Mouse (Mus musculus) hindbrain, embryonic 10.5 days (tissue): ENCODE results near the gene Pttg1. TPM values are rescaled to one million over a fixed set of nuclear protein-coding genes. Genes with fewer than 3 reads are reported as not detected.

ENCODE experiments used
- DNase-seq: peaks from one replicate; pipeline ENCODE4 v3.0.0-alpha.2; 2017; ENCODE audit warnings: low spot score
- H3K27ac ChIP-seq: fragments of 300-500 bp; sonication (generic); 2 replicates; pipeline ENCODE4 v1.5.1; 2016; ENCODE audit warnings: mild to moderate bottlenecking, moderate library complexity
- H3K27me3 ChIP-seq: fragments of 300-500 bp; sonication (generic); 2 replicates; pipeline ENCODE4 v1.6.1; 2016; ENCODE audit warnings: mild to moderate bottlenecking; ENCODE audit not compliant: poor library complexity, insufficient read depth, severe bottlenecking
- H3K36me3 ChIP-seq: fragments of 300-500 bp; sonication (generic); 2 replicates; pipeline ENCODE4 v1.6.1; 2016; ENCODE audit warnings: mild to moderate bottlenecking, moderate library complexity
- H3K4me1 ChIP-seq: fragments of 300-500 bp; sonication (generic); replicated peaks from 2 replicates; pipeline ENCODE4 v1.6.1; 2016; ENCODE audit warnings: mild to moderate bottlenecking
- H3K4me3 ChIP-seq: fragments of 300-500 bp; sonication (generic); 2 replicates; pipeline ENCODE4 v1.5.1; 2016; ENCODE audit warnings: mild to moderate bottlenecking, moderate library complexity
- H3K9me3 ChIP-seq: fragments of 300-500 bp; sonication (generic); 2 replicates; pipeline ENCODE4 v1.6.1; 2016; ENCODE audit warnings: mild to moderate bottlenecking, moderate library complexity
- WGBS: fragments of 180-500 bp; shearing (Covaris S2); methylation state at CpG from one replicate; pipeline ENCODE4 v1.1.7; 2016; 5-methylcytosine and 5-hydroxymethylcytosine counted together
- polyA plus RNA-seq: library from polyadenylated mRNA; unstranded; fragments of >200 nt; fragmentation: Nextera tagmentation; extraction: Ambion mirVana; gene quantifications from 2 replicates; pipeline ENCODE4 v1.2.1, GENCODE M21; 2016

Gene Pttg1
- polyA plus RNA-seq, 1 experiment from 2014 or later = 115 TPM

DNA sequence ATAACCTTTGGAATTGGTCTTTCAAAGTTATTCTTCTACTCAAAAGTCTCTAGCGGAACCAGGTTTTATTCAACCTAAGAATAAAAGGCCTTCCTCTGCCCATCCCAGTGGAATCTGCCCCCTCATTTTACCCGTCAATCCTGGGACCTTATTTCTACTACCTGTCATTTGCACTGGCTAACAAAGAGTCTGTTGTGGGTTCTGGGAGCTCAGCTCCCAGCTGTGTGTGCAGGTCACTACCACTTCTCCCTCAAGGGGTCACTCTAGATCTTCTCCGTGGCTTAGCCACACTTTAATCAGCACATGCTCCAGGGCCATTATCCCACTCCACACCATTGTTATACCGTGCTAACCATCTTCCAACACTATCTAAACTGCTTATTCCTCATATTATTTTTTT is 26.8 kb downstream of the Pttg1 start:
- no peaks in the 10 kb centered on the region for H3K27me3 ChIP-seq
- H3K9me3 ChIP-seq = no peaks in the 10 kb centered on the region
- 41% methylated on average over 4 of the region's 4 CpGs for WGBS
- H3K4me3 ChIP-seq = no peak overlapping the region
- DNase-seq = no peak
- H3K36me3 ChIP-seq = no peaks in the 10 kb centered on the region
- H3K27ac ChIP-seq = no peak overlapping the region
- no peaks in the 10 kb centered on the region for H3K4me1 ChIP-seq

DNA sequence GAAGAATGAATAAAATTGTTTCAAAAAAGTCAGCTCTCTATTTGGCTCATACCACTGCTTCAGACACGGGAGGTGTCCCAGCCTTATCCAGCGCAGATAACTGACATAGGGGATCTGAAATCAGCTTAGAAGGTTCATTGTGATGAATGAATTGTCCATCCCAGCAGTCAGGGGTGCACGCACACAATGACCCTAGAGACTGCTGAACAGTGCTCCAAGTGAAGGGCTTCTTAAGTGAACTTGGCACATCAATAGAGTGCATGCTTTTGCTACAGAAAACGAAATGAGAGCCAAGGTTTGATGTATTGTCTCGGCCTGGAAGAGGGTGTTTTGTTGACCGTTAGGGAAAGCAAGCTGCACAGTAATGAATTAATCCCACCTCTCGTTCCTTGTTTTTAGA is 29.4 kb downstream of the Pttg1 start:
- Histone ChIP-seq H3K9me3 (no peaks in the 10 kb centered on the region), H3K36me3 (no peaks in the 10 kb centered on the region), H3K4me3 (no peak overlapping the region), H3K27ac (no peak overlapping the region), H3K4me1 (no peaks in the 10 kb centered on the region), H3K27me3 (no peaks in the 10 kb centered on the region)
- no peak for DNase-seq
- 76% methylated on average over 7 of the region's 7 CpGs for WGBS

DNA sequence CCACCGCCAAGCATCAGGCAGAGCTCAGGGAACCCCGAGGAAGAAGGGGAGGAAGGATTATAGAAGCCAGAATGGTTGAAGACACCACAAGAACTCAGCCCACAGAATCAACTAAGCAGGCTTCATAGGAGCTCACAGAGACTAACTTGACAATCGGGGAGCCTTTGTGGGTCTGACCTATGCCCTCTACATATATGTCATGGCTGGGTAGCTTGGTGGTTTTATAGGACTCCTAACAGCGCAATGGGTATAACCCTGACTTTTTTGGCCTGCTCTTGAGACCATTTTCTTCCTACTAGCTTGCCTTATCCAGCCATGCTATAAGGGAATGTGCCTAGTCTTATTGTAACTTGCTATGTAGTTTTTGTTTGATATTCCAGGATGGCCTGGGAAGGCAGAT is 29.8 kb downstream of the Pttg1 start:
- H3K27ac ChIP-seq = no peak overlapping the region
- H3K4me3 ChIP-seq = no peak overlapping the region
- WGBS = 90% methylated on average over 4 of the region's 4 CpGs
- H3K36me3 ChIP-seq = no peaks in the 10 kb centered on the region
- no peaks in the 10 kb centered on the region for H3K27me3 ChIP-seq
- no peaks in the 10 kb centered on the region for H3K4me1 ChIP-seq
- H3K9me3 ChIP-seq = no peaks in the 10 kb centered on the region
- DNase-seq = no peak

DNA sequence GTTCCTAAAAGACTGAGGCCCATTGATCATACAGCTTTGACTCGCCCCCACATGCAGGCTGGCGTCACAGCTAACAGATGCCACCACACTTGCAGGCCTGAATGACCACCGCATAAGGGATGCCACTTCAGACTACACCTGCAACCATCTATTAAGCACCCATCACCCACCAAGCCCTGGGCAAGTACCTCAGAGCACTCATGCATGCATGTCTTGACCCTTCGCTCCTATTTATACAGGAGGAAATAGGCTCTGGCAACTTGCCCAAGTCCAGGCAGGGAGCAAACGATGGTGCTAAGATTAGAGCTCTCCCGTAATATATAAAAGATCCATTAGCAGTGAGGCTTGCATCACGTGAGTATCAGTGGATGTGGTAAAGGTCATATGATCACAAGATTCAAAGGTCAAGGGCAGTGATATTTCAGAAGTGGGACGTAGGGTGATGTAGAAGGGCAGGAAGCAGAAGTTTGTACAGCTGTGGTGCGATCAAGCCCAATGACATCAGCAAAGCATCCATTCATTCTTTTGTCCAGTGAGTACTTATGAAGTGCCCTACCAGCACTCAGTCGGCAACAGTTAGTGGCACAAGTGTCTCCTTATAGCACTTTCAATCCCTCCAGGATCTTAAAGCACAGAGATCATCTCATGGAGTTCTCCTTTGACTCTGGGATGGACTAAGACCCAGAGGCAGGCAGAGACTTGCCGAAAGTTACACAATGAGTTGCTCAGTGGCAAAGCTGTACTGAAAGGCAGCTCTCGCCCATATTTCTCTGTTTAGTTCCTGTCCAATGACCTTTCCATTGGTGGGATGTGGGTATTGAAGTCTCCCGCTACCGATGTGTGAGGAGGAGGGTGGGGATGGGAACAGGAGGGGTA is 30.7 kb downstream of the Pttg1 start:
- H3K27ac ChIP-seq = no peak overlapping the region
- WGBS = 89% methylated on average over 14 of the region's 14 CpGs
- H3K4me3 ChIP-seq = no peak overlapping the region
- no peaks in the 10 kb centered on the region for H3K27me3 ChIP-seq
- DNase-seq = no peak
- no peaks in the 10 kb centered on the region for H3K36me3 ChIP-seq
- no peaks in the 10 kb centered on the region for H3K4me1 ChIP-seq
- no peaks in the 10 kb centered on the region for H3K9me3 ChIP-seq

DNA sequence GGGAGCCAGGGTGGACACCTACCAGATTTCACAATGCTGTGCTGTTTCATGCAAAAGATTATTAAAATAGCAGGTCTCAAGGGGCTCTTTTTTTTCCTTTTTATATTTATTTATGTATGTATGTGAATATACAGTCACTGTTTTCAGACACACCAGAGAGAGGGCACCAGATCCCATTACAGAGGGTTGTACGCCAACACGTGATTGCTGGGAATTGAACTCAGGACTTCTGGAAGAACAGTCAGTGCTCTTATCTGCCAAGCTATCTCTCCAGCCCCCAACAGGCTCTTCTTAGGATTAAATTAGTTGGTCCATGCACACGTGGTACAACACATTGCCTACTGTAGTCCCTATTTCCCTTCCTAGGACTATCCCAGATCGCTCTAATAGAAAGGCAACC is 32.7 kb downstream of the Pttg1 start:
- Histone ChIP-seq H3K9me3 (no peaks in the 10 kb centered on the region), H3K27ac (no peak overlapping the region), H3K4me1 (no peaks in the 10 kb centered on the region), H3K4me3 (no peak overlapping the region), H3K36me3 (no peaks in the 10 kb centered on the region), H3K27me3 (no peaks in the 10 kb centered on the region)
- 91% methylated on average over 4 of the region's 4 CpGs for WGBS
- no peak for DNase-seq

DNA sequence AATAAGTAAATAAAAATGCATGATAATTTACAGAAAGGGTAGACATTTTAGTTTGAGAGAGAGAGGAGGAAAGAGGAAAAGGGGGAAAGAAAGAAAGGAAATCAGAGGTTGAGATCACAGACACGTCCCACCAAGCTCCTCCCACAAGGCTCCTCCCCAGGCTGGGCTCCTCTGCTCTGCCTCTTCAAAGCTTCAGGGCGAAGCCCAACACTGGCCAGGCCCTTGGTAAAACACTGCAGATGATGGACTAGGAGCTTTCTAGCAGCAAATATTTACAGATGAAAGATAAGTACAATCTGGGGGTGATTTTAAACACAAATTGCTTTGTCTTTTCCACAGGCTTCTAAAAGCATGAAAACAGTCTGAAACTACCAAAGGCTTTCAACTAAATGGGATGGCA is 33.3 kb downstream of the Pttg1 start:
- Histone ChIP-seq H3K9me3 (no peaks in the 10 kb centered on the region), H3K27me3 (no peaks in the 10 kb centered on the region), H3K4me1 (no peaks in the 10 kb centered on the region), H3K4me3 (no peak overlapping the region), H3K36me3 (no peaks in the 10 kb centered on the region), H3K27ac (no peak overlapping the region)
- DNase-seq = no peak
- 56% methylated on average over 2 of the region's 2 CpGs for WGBS

DNA sequence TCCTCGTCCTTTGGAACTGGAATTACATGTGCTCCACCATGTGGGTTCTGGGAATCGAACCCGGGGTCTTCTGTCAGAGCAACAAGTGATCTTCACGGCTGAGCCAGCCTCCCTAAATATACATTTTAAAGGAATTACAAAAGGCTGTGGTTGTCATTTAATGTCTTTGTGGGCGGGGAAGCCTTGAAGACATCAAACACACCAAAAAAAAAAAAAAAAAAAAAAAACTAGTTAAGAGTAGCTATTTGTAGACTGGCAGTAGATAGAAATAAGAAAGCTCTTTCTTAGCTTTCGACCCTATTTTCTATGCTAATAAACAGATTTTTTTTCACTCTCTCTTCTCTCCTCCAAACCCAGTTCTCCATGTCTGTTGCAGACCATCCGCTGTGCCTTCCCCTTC is 36.9 kb downstream of the Pttg1 start:
- Histone ChIP-seq H3K36me3 (no peaks in the 10 kb centered on the region), H3K9me3 (no peaks in the 10 kb centered on the region), H3K27ac (no peak overlapping the region), H3K4me3 (no peak overlapping the region), H3K27me3 (peaks cover 16% of the 10 kb centered on the region; the same call in 1 of the 2 replicates), H3K4me1 (peaks cover 16% of the 10 kb centered on the region)
- WGBS = 88% methylated on average over 7 of the region's 7 CpGs
- DNase-seq = no peak

DNA sequence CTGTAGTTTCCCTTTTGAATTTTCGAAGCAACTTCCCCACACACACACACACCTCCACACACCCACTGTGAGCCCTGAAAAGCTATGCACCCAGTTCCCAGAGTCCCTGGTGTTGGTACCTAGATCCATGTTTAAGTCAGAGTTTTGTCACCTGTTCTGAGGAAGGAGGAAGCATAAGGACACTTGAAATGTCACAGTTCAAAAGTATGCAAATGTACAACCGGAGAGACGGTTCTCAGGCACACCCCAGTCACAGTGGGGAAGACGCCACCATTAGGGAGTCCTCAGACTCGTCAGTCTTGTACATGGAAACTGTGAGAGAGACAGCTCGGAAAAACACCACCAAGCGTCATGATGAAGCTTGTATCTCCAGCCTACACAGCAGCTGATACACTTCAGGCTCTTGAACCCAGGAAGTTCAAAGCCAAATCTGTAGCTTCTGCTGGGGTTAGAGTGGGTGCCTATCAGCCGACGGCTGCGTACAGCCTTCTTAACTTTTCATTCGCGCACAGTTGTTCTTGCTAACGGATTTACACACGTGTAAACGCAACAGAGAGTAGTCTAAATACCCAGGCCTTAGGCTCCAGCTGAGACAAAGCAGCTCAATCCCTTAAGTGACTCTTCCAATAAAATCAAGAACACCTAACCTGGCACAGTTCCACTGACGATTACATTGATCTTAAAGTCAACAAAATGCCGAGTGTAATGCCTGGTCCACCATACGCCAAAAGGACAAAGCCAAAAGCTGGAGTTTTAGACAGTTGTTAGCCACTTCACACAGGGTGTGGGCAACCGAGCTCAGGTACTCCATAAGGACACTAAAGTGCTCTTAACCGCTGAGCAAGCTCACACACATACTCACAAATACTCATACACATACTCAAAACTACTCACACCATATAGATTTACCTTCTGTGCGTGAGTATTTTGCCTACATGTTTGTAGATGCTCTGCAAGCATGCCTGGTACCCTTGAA is 37.6 kb downstream of the Pttg1 start:
- Histone ChIP-seq H3K4me1 (peaks cover 16% of the 10 kb centered on the region), H3K4me3 (no peak overlapping the region), H3K36me3 (no peaks in the 10 kb centered on the region), H3K9me3 (no peaks in the 10 kb centered on the region), H3K27ac (no peak overlapping the region), H3K27me3 (peaks cover 16% of the 10 kb centered on the region; the same call in 1 of the 2 replicates)
- 85% methylated on average over 21 of the region's 21 CpGs for WGBS
- no peak for DNase-seq

DNA sequence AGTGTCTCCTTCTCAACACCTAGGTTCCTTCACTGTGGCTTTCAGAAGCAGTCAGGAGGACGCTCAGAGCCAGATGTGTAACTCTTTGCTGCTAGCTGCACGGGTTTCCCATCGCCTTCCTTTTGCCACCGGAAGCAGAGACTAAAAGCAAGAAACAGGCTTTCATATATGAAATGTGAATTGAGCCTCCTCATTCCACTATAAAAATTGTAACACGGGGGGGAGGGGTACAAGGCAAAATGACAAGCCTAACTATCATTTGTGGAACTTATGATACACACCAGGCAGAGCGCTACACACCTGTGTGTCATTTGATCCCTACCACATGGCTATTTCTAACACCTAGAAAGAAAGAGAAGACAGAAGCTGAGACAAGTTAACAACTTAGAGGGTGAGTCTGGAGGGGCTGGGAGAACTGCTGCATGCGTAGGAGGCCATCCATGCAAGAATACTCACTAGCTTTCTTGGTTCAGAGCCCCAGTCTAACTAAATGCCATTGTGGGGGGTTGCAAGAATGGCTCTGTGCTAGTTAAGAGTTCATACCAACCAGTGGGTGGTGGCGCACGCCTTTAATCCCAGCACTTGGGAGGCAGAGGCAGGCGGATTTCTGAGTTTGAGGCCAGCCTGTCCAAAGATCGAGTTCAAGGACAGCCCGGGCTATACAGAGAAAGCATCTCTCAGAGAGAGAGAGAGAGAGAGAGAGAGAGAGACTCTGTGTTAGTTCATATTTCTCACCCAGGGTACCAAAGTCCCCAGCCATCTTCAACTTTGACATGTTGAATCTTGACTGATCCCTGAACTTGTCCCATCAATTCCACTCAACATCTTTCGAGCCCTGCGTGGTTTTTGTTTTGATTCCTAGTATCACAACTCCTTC is 38.8 kb downstream of the Pttg1 start:
- 91% methylated on average over 14 of the region's 14 CpGs for WGBS
- Histone ChIP-seq H3K36me3 (no peaks in the 10 kb centered on the region), H3K4me1 (peaks cover 16% of the 10 kb centered on the region), H3K9me3 (no peaks in the 10 kb centered on the region), H3K4me3 (no peak overlapping the region), H3K27me3 (peaks cover 16% of the 10 kb centered on the region; the same call in 1 of the 2 replicates), H3K27ac (no peak overlapping the region)
- no peak for DNase-seq

DNA sequence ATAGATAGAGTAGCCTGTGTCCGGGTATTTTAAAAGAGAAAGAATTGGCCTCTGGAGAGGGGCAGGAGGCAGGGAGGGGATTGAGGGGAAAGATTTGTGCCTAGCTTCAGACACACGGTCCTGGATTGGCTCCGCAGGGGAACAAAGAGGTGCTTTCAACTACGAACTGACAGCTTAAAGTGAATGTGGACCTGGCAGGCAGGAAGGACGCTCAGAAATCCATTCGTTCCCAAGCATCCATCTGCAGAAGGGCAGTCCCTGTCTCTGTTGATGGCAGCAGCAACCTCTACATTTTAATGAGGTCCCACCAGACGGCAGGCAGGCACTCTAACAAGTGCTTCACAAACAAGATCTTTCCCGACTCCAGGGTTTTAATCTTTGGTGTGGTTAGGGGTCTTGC is 40.3 kb downstream of the Pttg1 start:
- WGBS = 3% methylated on average over 8 of the region's 8 CpGs
- peak overlapping the region; percentile 89 for H3K27ac ChIP-seq

DNA sequence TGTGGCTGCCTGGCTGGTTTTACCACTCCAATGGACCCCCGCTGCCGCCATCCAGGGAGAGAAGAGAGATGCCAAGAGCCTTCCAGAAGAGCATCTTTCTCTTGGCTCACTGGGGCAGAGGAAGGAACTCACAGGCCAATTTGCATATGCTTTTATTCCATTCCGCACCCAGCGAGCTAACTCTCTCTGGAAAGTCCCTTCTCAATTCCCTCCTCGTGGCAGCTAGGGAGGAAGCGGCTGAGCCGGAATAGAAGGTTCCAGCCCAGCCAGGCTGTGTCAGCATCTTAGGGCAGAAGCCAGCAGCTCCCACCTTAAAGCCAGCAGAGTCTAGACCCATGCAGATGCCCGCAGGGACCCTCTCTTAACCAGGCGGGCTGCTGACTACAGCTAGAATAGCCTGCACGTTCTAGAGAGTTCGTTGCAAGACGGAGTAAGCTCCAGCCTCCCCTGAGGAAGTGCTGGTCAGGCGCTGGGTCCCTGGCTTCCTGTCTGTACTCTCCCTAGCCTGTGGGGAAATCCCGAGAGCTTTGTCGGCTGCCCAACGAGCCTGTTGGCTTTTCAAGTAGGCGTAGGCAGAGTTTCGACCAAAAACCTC is 40.9 kb downstream of the Pttg1 start:
- peaks cover 16% of the 10 kb centered on the region for H3K4me1 ChIP-seq
- peaks cover 16% of the 10 kb centered on the region; the same call in 1 of the 2 replicates for H3K27me3 ChIP-seq
- WGBS = 1% methylated on average over 18 of the region's 18 CpGs
- DNase-seq = peak; percentile 61
- no peaks in the 10 kb centered on the region for H3K36me3 ChIP-seq
- H3K4me3 ChIP-seq = peak overlapping the region; percentile 49
- no peaks in the 10 kb centered on the region for H3K9me3 ChIP-seq
- H3K27ac ChIP-seq = peak overlapping the region; percentile 89

More for the DNA sequence above, 40.3 kb downstream of the Pttg1 start:
- DNase-seq = peak; percentile 51
- Histone ChIP-seq H3K4me1 (peaks cover 16% of the 10 kb centered on the region), H3K27me3 (peaks cover 16% of the 10 kb centered on the region; the same call in 1 of the 2 replicates), H3K36me3 (no peaks in the 10 kb centered on the region), H3K4me3 (peak overlapping the region; percentile 49), H3K9me3 (no peaks in the 10 kb centered on the region)

DNA sequence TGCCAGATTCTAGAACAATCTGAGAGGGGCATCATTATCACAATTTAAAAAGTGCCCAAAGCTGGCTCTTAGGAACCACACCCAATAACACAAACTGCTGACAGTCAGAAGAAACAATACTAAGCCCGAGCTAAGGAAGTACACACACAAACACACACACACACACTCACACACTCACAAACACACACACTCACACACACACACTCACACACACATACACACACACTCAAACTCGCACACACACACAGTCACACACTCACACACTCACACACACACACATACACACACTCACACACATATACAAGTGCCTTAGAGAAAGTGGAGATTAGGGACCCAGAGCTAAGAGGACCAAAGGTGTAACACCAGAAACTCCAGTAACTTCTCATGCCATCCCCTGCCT is 42.5 kb downstream of the Pttg1 start:
- Histone ChIP-seq H3K4me3 (no peak overlapping the region), H3K36me3 (no peaks in the 10 kb centered on the region), H3K4me1 (peaks cover 16% of the 10 kb centered on the region), H3K9me3 (no peaks in the 10 kb centered on the region), H3K27ac (no peak overlapping the region), H3K27me3 (peaks cover 16% of the 10 kb centered on the region; the same call in 1 of the 2 replicates)
- no peak for DNase-seq
- 74% methylated on average over 2 of the region's 2 CpGs for WGBS
